Mouse (Mus musculus) mesoderm, embryonic 11.5 days (tissue): ENCODE data around the gene Zfp583.

Experiments
- DNase-seq: peaks from one replicate; pipeline ENCODE4 v3.0.0-alpha.2; 2012; ENCODE audit warnings: low read depth, low spot score

Gene Zfp583

DNA sequence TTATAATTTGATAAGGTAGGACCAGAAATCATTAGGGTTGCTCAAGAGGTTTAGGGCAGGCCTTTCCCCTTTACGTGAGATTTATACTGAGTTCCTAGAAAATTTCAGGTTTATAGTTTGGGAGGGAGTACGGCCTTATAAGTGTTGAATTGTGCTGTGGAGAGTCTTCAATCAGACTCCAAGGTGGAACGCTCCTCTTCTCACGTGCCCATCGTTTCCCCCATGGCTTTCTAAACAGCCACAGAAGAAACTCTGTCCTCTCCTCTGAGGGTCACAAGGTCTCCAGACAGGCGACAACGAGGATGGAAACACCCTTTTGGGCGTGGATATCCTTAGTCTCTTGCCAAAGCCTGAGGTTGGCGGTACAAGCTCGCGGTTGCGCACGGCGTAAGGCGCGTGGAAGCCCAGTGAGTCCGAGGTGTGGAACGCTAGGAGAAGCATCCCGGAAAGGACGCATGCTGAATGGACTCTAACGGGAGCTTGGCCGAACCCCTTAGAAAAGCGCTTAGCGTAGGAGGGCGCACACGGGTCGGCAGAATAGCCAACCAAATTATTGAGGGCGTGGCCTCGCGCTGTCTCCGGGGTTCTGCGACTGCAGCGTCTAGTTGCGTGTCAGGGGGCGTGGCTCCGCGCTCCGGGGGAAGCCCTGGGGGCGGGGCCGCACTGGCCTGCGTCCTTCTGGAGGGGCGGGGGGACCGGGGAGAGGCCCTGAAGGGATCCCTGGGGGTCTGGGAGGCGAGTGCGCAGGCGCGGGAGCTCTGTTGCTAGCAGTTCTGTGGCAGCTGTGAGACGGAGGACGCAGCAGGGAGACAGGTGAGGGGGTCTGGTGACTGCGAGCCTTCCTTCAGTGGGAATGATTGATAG is 45.0 kb downstream of the Zfp583 start, which contains the start of gene Zfp667:
Gene Zfp667, plus strand, starts transcription at position 738 of the 864 bp plus-strand sequence.
- DNase-seq, result peak; percentile 99

DNA sequence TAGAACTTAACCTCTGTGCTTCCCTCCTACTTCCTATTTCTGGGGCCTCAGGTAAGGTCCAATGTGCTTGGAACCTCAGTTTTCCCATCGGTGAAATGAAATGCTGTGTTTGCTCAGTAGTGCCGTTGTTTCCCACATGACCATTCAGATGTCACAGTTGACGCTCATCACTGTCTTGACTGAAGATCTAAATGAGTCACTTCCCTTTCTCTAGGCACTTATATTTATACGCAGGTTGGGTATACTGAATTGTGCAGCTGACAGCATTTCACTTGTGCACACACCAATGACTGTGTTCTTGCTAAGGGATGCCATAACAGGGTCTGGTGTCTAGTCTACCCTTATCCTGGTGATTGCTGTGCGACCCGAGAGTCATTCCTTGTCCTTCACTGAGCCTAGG is 45.7 kb downstream of the Zfp583 start:
- DNase-seq, result no peak

DNA sequence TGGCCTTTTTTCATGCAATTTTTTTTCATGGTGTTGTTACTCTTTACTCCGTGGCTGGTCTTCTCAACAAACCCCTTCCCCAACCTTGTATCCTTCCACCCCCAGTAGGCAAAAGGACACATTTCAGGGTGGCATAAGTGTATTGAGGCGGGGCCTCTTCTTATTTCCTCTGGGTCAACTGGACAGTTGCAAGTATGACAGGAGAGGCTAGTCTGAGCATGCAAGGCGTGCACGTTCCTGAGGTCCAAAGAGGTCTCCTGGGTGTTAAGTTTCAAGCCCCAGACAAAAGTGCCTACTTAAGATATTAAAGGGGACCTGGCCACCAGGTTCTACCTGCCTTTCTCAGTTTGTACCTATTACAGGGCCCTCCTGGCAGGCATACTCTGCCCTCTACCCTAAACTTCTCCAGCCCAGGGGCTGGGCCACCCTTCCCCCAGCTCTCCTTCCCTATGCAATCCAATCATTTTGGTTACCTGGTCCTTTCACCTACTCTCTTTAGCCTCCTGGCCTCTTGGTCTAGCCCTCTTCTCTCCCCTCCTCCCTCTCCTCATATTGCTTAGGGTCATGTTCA is 46.6 kb downstream of the Zfp583 start:
- no peak for DNase-seq

DNA sequence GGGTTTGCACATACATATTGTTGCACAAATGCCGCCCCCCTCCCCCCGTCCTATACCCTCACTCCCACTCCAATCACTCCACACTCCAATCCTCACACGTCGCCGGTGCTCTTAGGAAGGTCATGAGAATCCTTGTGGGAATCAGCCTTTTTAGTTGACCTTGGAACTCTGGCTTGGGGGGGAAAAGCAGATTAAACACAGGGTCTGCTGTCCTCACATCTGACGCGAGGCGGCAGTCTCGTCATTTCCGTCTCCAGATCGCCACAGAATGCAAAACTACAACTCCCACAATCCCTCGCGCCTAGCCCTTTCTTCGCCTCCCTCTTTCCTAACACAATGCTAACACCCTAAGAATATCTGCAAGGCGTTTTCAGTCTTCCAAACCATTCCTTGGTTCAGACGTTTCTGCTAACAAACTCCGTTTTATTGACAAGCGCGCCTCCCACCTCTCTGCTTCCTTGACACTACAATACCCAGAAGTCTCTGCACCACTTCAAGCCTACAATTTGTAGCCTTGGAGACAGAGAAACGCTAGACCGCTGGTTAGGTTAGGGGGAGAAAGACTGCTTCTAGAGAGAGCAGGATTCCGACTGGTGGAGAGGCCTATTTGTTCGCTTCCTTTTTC is 47.5 kb downstream of the Zfp583 start:
- DNase-seq, result peak; percentile 90

GRCm38 (mm10) chr7:6282749-6283148 is 48.3 kb downstream of the Zfp583 start:
- DNase-seq, result peak; percentile 82

DNA sequence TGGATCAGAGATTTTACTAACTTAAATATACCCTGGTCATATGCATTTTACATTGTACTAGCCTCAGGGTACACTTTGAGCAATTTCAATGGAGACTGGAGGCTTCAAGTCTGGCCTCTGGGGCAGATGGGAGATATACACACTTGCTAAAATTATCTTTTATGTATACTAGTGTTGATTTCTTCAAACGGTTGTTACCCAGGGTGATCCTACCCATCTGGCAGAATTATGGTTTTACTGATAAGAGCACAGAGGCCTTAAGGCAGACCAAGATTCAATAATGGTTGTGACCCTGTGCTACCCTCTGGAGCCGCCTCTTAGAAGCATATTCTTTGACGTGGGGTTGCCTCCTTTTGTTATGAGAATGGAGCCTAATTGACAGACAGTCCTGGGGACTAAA is 53.2 kb downstream of the Zfp583 start:
- DNase-seq, result no peak

- DNase-seq, result peak; percentile 25
These were observed 65.4 kb downstream of the Zfp583 start for GRCm38 (mm10) chr7:6265695-6266094.
